Mouse (Mus musculus) testis, postnatal 10 days (tissue): ENCODE results near the gene Nobox.

Experiments used
- DNase-seq: peaks from one replicate; pipeline ENCODE4 v3.0.0; 2021; ENCODE audit warnings: low spot score

Gene Nobox

DNA sequence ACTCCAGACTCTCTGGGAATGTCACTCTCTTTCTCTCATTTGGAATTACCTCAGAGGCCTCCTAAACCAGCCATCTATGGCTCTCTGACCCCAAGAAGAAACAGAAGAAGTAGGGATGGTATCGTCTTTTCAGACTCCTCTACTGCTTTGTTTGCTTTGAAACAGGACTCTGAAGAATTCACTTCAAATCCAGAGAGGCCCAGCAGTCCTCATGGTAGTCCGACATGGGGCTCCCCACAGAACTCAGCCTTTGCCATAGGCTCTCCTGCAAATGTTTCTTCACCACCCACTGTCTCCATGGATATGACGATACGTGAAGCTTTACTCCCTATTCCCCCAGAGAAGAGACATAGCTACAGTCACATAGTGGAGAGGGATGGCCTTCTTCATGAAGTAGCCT is 35.2 kb downstream of the Nobox start:
- no peak for DNase-seq

DNA sequence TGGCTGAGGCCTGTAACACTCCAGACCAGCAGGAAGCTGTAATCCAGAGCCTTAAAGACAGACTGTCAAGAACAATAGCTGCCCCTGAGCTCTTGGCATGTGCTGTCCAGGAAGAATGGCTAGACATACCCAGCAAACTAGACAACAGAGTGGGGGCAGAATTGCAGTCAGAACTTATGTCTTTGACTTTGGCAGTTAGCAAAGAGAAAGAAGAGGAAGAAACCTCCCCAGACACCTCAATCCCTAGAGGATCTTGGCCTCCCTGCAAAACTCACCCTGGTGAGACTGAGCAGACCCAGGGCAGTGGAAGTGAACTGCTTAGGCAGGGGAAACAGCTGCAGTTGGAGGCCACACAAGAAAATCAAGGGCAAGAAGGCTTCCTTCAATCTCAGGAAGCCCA is 36.8 kb downstream of the Nobox start:
- DNase-seq = no peak

GRCm38 (mm10) chr6:43266356-43266755 is 43.0 kb downstream of the Nobox start:
- peak; percentile 47 for DNase-seq

GRCm38 (mm10) chr6:43265363-43266041 is 43.9 kb downstream of the Nobox start, which contains the start of gene Arhgef5:
Gene Arhgef5 (plus strand): TSS chr6:43265582.
- peak; percentile 70 for DNase-seq

DNA sequence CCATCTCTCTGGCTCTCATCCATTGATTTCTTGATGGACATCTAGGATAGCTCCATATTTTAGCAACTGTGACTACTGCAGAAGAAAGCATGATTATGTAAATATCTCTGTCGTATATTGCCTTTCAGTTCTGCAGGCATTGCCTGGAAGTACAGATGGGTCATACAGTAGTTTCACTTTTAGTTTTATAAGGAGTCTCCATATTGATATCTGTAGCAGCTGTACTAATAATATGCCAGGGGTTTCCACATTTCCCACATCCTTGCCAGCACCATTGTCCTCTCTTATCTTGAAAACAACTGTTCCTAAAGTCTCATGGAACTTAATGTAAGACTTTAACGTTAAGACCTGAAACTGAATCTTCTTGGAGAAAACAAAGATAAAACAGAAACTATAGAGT is 48.6 kb downstream of the Nobox start:
- no peak for DNase-seq

- DNase-seq = no peak
These were observed 55.0 kb downstream of the Nobox start for GRCm38 (mm10) chr6:43254193-43254926.
